Mouse (Mus musculus): ENCODE data around the gene Ttyh1.

Ttyh1 gene

GRCm38 (mm10) chr7:4165286-4165685, 46.1 kb downstream of the Ttyh1 start:
- in situ Hi-C loops (cut with MboI) = no loop called here

- in situ Hi-C loops (cut with MboI) = no loop called here
These were observed 47.9 kb downstream of the Ttyh1 start for GRCm38 (mm10) chr7:4167098-4167497.

GRCm38 (mm10) chr7:4170193-4170938, 51.2 kb downstream of the Ttyh1 start:
- in situ Hi-C loops (cut with MboI) = no loop called here

- in situ Hi-C loops (cut with MboI) = no loop called here
These were observed 59.2 kb downstream of the Ttyh1 start for GRCm38 (mm10) chr7:4178438-4178837.
